Mouse (Mus musculus) lung, postnatal 14 days (tissue): ENCODE data around the gene Ppp1r14d.

Experiments used
- DNase-seq: peaks from one replicate; pipeline ENCODE4 v3.0.0; 2021

The Ppp1r14d gene

GRCm38 (mm10) chr2:119171574-119171973 is 58.1 kb downstream of the Ppp1r14d start:
- DNase-seq = no peak

- DNase-seq = no peak
These were observed 59.4 kb downstream of the Ppp1r14d start for GRCm38 (mm10) chr2:119170282-119170681.
